Mouse (Mus musculus) B cell, adult 67 days (primary cell): ENCODE measurements around the gene Nme6. TPM values are rescaled to one million over a fixed set of nuclear protein-coding genes. Genes with fewer than 3 reads are reported as not detected.

ENCODE experiments used
- total RNA-seq, 2 experiments: library from RNA; stranded (reverse); gene quantifications; 4 replicates each; pipeline ENCODE4 v1.2.4; 2023

Gene Nme6
- total RNA-seq: 10 to 100 TPM; 18.1 to 23.2 TPM

GRCm38 (mm10) chr9:109832391-109833087 is at the start of gene Nme6:
Gene Nme6, plus strand, starts transcription at chr9:109832749.

GRCm38 (mm10) chr9:109790570-109790969 is 42.0 kb upstream of the Nme6 start, which contains the start of gene Fbxw27:
Gene Fbxw27, minus strand, starts transcription at chr9:109790670.

GRCm38 (mm10) chr9:109811980-109812379 is 20.6 kb upstream of the Nme6 start, which contains the start of gene Spink8:
Gene Spink8, plus strand, starts transcription at chr9:109812280.

GRCm38 (mm10) chr9:109849312-109849758 is 16.8 kb downstream of the Nme6 start, which contains the start of gene Camp:
Gene Camp, minus strand, starts transcription at chr9:109849617.

GRCm38 (mm10) chr9:109874797-109875691 is 42.5 kb downstream of the Nme6 start, which contains the start of gene Cdc25a:
Gene Cdc25a, plus strand, starts transcription at chr9:109875579.

Other genes starting within 250 kb of the Nme6 start
- not detected for gene Fbxw24, start 206.7 kb upstream of the Nme6 start, total RNA-seq
- gene Fbxw25, start 168.1 kb upstream of the Nme6 start, total RNA-seq: not detected
- not detected for gene Fbxw18, start 130.0 kb upstream of the Nme6 start, total RNA-seq
- gene Fbxw26, start 86.7 kb upstream of the Nme6 start, total RNA-seq: not detected
- gene Fbxw27, start 42.1 kb upstream of the Nme6 start, total RNA-seq: not detected
- not detected for gene Spink8, start 20.5 kb upstream of the Nme6 start, total RNA-seq
- 1 to 10 TPM; 1.0 to 2.1 TPM for gene Camp, start 16.9 kb downstream of the Nme6 start, total RNA-seq
- 10 to 100 TPM; 10.6 to 11.5 TPM for gene Cdc25a, start 42.8 kb downstream of the Nme6 start, total RNA-seq
- gene Map4, start 98.7 kb downstream of the Nme6 start, total RNA-seq: 10 to 100 TPM; 72.9 to 73.5 TPM